Mouse (Mus musculus) embryo, embryonic 10 days (tissue): ENCODE results near the gene Olfr1151.

ENCODE experiments used
- DNase-seq: peaks from one replicate; pipeline ENCODE4 v3.0.0-alpha.2; 2015; ENCODE audit warnings: low spot score

The Olfr1151 gene

GRCm38 (mm10) chr2:87855562-87855961 lies at the start of gene Olfr1151:
Olfr1151 (plus strand) TSS chr2:87855862.
- DNase-seq: no peak

GRCm38 (mm10) chr2:87809522-87809921 lies 46.1 kb upstream of the Olfr1151 start, which contains the start of gene Olfr1145:
Olfr1145 (plus strand) TSS chr2:87809822.
- no peak for DNase-seq

- DNase-seq: no peak
Observed at GRCm38 (mm10) chr2:87830233-87830632, 25.4 kb upstream of the Olfr1151 start, which contains the start of gene Olfr1148. Olfr1148 (plus strand) TSS chr2:87830533.

- no peak for DNase-seq
Observed at GRCm38 (mm10) chr2:87843693-87844092, 12.0 kb upstream of the Olfr1151 start, which contains the start of gene Olfr1150-ps1. Olfr1150-ps1 (plus strand) TSS chr2:87843993.

- DNase-seq: no peak
Observed at GRCm38 (mm10) chr2:87866192-87866591, 10.5 kb downstream of the Olfr1151 start, which contains the start of gene Olfr1152. Olfr1152 (plus strand) TSS chr2:87866492.

GRCm38 (mm10) chr2:87894662-87895061 lies 39.0 kb downstream of the Olfr1151 start, which contains the start of gene Olfr1153:
Olfr1153 (plus strand) TSS chr2:87894962.
- DNase-seq: no peak

- no peak for DNase-seq
Observed at GRCm38 (mm10) chr2:87905066-87905465, 49.4 kb downstream of the Olfr1151 start, which contains the start of gene Olfr1154. Olfr1154 (minus strand) TSS chr2:87905166.
